Mouse (Mus musculus): Measurements from ENCODE around the gene Tm4sf19. TPM values are rescaled to one million over a fixed set of nuclear protein-coding genes. Genes with fewer than 3 reads are reported as not detected.

Gene Tm4sf19
- polyA plus RNA-seq, 1 experiment from 2014 or later: not detected

- no peak overlapping the region for H3K4me3 ChIP-seq
- H3K9me3 ChIP-seq: no peaks in the 10 kb centered on the region
- no peaks in the 10 kb centered on the region for H3K4me1 ChIP-seq
- no peak for ATAC-seq (ENCODE audit: low FRiP score, low read depth)
- 89% methylated on average over 5 of the region's 5 CpGs for WGBS
- no peaks in the 10 kb centered on the region for H3K27me3 ChIP-seq
- H3K27ac ChIP-seq (replicated peaks): no peak overlapping the region
- H3K36me3 ChIP-seq: peaks cover 37% of the 10 kb centered on the region
- no peak overlapping the region for H3K4me2 ChIP-seq (replicated peaks)
- H3K9ac ChIP-seq (replicated peaks): no peak overlapping the region
Observed at GRCm38 (mm10) chr16:32454646-32455045, 54.3 kb downstream of the Tm4sf19 start.

GRCm38 (mm10) chr16:32456086-32456485 is 55.8 kb downstream of the Tm4sf19 start:
- Histone ChIP-seq H3K27me3 (no peaks in the 10 kb centered on the region), H3K36me3 (peaks cover 39% of the 10 kb centered on the region), H3K9me3 (no peaks in the 10 kb centered on the region), H3K4me1 (no peaks in the 10 kb centered on the region), H3K9ac (replicated peaks) (no peak overlapping the region), H3K4me2 (replicated peaks) (no peak overlapping the region), H3K27ac (replicated peaks) (no peak overlapping the region), H3K4me3 (no peak overlapping the region)
- ATAC-seq (ENCODE audit: low FRiP score, low read depth): no peak

- no peak overlapping the region for H3K27ac ChIP-seq (replicated peaks)
- H3K36me3 ChIP-seq: peaks cover 37% of the 10 kb centered on the region
- no peak overlapping the region for H3K4me2 ChIP-seq (replicated peaks)
- 91% methylated on average over 1 of the region's 1 CpGs for WGBS
- H3K27me3 ChIP-seq: no peaks in the 10 kb centered on the region
- ATAC-seq (ENCODE audit: low FRiP score, low read depth): no peak
- no peak overlapping the region for H3K4me3 ChIP-seq
- no peak overlapping the region for H3K9ac ChIP-seq (replicated peaks)
- H3K9me3 ChIP-seq: no peaks in the 10 kb centered on the region
- no peaks in the 10 kb centered on the region for H3K4me1 ChIP-seq
Observed at GRCm38 (mm10) chr16:32456761-32457160, 56.5 kb downstream of the Tm4sf19 start.

Other genes with a start within 250 kb of the Tm4sf19 start
- 6.9 and 9.9 TPM in 2 replicates for gene Nrros, start 234.9 kb upstream of the Tm4sf19 start, polyA plus RNA-seq (2016; fragmentation: Nextera tagmentation; extraction: Ambion mirVana)
- gene Bex6, start 220.7 kb upstream of the Tm4sf19 start, polyA plus RNA-seq (2016; fragmentation: Nextera tagmentation; extraction: Ambion mirVana): not detected in 2 replicates
- 21.5 and 26.8 TPM in 2 replicates for gene Fbxo45, start 153.3 kb upstream of the Tm4sf19 start, polyA plus RNA-seq (2016; fragmentation: Nextera tagmentation; extraction: Ambion mirVana)
- gene Wdr53, start 153.3 kb upstream of the Tm4sf19 start, polyA plus RNA-seq (2016; fragmentation: Nextera tagmentation; extraction: Ambion mirVana): 14.4 and 16.8 TPM in 2 replicates
- gene Smco1, start 129.0 kb upstream of the Tm4sf19 start, polyA plus RNA-seq (2016; fragmentation: Nextera tagmentation; extraction: Ambion mirVana): not detected in 2 replicates
- 37.4 and 41.0 TPM in 2 replicates for gene Rnf168, start 123.0 kb upstream of the Tm4sf19 start, polyA plus RNA-seq (2016; fragmentation: Nextera tagmentation; extraction: Ambion mirVana)
- gene Ubxn7, start 68.2 kb upstream of the Tm4sf19 start, polyA plus RNA-seq (2016; fragmentation: Nextera tagmentation; extraction: Ambion mirVana): 29.1 and 35.8 TPM in 2 replicates
- 26.2 and 28.4 TPM in 2 replicates for gene Tctex1d2, start 19.2 kb downstream of the Tm4sf19 start, polyA plus RNA-seq (2016; fragmentation: Nextera tagmentation; extraction: Ambion mirVana)
- 43.5 and 46.0 TPM in 2 replicates for gene Pcyt1a, start 30.4 kb downstream of the Tm4sf19 start, polyA plus RNA-seq (2016; fragmentation: Nextera tagmentation; extraction: Ambion mirVana)
- 0.18 and 0.24 TPM in 2 replicates for gene Slc51a, start 87.4 kb downstream of the Tm4sf19 start, polyA plus RNA-seq (2016; fragmentation: Nextera tagmentation; extraction: Ambion mirVana)
- gene Zdhhc19, start 95.8 kb downstream of the Tm4sf19 start, polyA plus RNA-seq (2016; fragmentation: Nextera tagmentation; extraction: Ambion mirVana): not detected in 2 replicates
- 61.0 and 64.1 TPM in 2 replicates for gene Tfrc, start 208.4 kb downstream of the Tm4sf19 start, polyA plus RNA-seq (2016; fragmentation: Nextera tagmentation; extraction: Ambion mirVana)
- 9.5 and 11.9 TPM in 2 replicates for gene Tnk2, start 243.4 kb downstream of the Tm4sf19 start, polyA plus RNA-seq (2016; fragmentation: Nextera tagmentation; extraction: Ambion mirVana)